Mouse (Mus musculus) ES-Bruce4 (cell line): ENCODE results near the gene Art2b. TPM values are rescaled to one million over a fixed set of nuclear protein-coding genes. Genes with fewer than 3 reads are reported as not detected.

ENCODE experiments used
- H3K27ac ChIP-seq: 2 replicates; pipeline ENCODE4 v1.5.1; 2012; ENCODE audit warnings: low read length, inconsistent platforms; ENCODE audit not compliant: insufficient read depth
- H3K27me3 ChIP-seq: 2 replicates; pipeline ENCODE4 v1.6.1; 2012; ENCODE audit warnings: mild to moderate bottlenecking, low read length, inconsistent platforms; ENCODE audit not compliant: control insufficient read depth, poor library complexity, insufficient read depth, severe bottlenecking
- H3K36me3 ChIP-seq: 2 replicates; pipeline ENCODE4 v1.6.1; 2012; ENCODE audit warnings: inconsistent platforms, mild to moderate bottlenecking, low read length, moderate library complexity; ENCODE audit not compliant: control insufficient read depth, poor library complexity, insufficient read depth, severe bottlenecking
- H3K4me1 ChIP-seq: one replicate; pipeline ENCODE4 v1.8.1; 2011; ENCODE audit warnings: low read length; ENCODE audit not compliant: control insufficient read depth, insufficient read depth
- H3K4me3 ChIP-seq: 2 replicates; pipeline ENCODE4 v1.5.1; 2011; ENCODE audit warnings: low read depth, mild to moderate bottlenecking, low read length
- H3K9ac ChIP-seq: 2 replicates; pipeline ENCODE4 v1.6.1; 2012; ENCODE audit warnings: low read depth, mild to moderate bottlenecking, inconsistent platforms; ENCODE audit not compliant: poor library complexity, severe bottlenecking
- H3K9me3 ChIP-seq: replicated peaks from 2 replicates; pipeline ENCODE4 v1.6.1; 2012; ENCODE audit warnings: mild to moderate bottlenecking, low read length, inconsistent platforms; ENCODE audit not compliant: control insufficient read depth, poor library complexity, insufficient read depth, severe bottlenecking
- CTCF ChIP-seq: IDR thresholded peaks from one replicate; pipeline ENCODE4 v1.8.1; 2011; ENCODE audit warnings: low read depth, low read length
- EP300 ChIP-seq: IDR thresholded peaks from 2 replicates; pipeline ENCODE4 v1.6.1; 2011; ENCODE audit warnings: low read depth, low read length; ENCODE audit not compliant: insufficient read depth
- POLR2A ChIP-seq: IDR thresholded peaks from one replicate; pipeline ENCODE4 v1.8.1; 2011; ENCODE audit warnings: low read length; ENCODE audit not compliant: insufficient read depth
- polyA plus RNA-seq: library from polyadenylated mRNA; stranded (reverse); fragments of >200 nt; gene quantifications from 2 replicates; pipeline ENCODE4 v1.2.4, GENCODE M21; 2011; ENCODE audit warnings: low read depth; ENCODE audit not compliant: missing spikeins, insufficient read depth, insufficient read length

Art2b gene
- polyA plus RNA-seq, 1 experiment, result not detected

DNA sequence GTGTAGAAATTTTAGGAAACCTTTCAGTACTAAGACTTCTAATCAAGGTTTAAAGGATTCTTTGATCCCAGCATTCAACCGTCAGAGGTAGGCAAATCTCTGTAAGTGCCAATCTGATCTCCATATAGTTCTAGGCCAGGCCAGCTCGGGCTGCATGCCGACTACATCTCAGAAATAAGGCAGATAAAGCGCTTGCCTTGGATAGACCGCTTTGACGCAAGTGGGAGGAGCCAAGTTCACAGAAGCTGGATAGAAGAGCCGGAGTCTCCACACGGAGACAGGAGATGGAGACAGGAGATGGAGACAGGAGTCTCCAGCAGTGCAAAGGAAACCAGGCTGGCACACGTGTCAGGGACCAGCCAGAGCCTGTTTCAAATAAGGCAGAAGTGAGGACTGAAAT, 45.6 kb downstream of the Art2b start:
- no peak overlapping the region for H3K4me3 ChIP-seq
- no peaks in the 10 kb centered on the region for H3K36me3 ChIP-seq
- H3K4me1 ChIP-seq, result no peaks in the 10 kb centered on the region
- H3K9me3 ChIP-seq, result no peaks in the 10 kb centered on the region
- no peaks in the 10 kb centered on the region for H3K27me3 ChIP-seq
- no peak for TF ChIP-seq EP300
- TF ChIP-seq POLR2A, result no peak
- no peak for TF ChIP-seq CTCF
- no peak overlapping the region for H3K9ac ChIP-seq
- H3K27ac ChIP-seq, result no peak overlapping the region

DNA sequence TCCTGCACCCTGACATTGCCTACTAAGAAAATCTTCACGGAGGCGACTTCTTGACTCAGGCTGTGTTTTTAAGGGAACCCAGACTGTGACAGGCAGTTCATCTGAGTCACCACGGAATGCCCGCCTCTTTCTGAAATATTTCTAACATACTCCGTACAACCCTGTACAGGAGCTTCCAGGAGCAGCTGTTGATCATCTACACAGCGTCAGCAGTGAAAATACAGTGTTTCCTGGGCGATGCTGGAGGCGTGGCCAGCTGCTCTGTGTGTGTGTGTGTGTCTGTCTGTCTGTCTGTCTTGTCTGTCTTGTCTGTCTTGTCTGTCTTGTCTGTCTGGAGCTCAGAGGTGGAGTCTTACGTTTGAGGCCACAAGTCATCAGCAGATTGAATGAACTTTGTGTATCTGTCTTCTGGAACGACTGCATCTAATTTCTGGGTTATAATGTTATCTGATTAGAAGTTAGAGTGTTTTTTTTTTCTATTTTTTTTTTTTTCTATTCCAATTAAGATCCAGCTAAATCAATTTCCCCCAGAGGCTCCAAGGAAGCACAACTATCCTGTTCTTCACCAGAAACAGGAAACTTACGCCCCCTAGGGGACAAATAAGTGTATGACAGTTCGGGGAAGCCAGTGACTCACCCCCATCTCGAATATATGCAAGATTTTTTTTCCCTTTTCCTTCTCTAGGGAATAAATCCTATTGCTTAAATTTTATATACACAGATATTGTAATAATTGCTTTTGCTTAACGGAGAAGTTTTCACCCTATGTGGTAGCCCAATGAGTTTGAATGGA, 47.1 kb downstream of the Art2b start:
- no peak for TF ChIP-seq CTCF
- TF ChIP-seq EP300, result no peak
- TF ChIP-seq POLR2A, result no peak
- Histone ChIP-seq H3K4me1 (no peaks in the 10 kb centered on the region), H3K36me3 (no peaks in the 10 kb centered on the region), H3K9me3 (no peaks in the 10 kb centered on the region), H3K9ac (no peak overlapping the region), H3K27me3 (no peaks in the 10 kb centered on the region), H3K27ac (no peak overlapping the region), H3K4me3 (no peak overlapping the region)

DNA sequence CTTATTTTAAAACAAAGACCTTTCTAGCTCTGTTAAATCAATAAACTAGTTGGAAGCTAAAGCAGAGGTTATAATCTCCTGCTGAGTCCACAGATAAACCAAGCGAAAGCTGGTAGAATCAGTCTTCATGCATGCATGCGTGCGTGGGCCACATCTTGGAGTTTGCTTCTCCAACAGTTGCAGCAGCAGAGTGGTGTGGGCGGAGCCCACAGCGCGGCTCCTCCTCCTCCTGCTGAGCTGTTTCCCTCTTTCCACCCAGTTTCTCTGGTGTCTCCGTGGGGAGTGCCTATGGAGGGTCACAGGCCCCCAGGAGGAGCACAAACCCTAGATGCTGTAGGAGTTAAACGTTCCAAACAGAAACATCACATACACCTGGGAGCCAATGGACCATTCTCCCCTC, 47.9 kb downstream of the Art2b start:
- H3K9me3 ChIP-seq, result no peaks in the 10 kb centered on the region
- no peaks in the 10 kb centered on the region for H3K36me3 ChIP-seq
- no peaks in the 10 kb centered on the region for H3K27me3 ChIP-seq
- H3K4me1 ChIP-seq, result no peaks in the 10 kb centered on the region
- TF ChIP-seq CTCF, result no peak
- no peak for TF ChIP-seq EP300
- no peak for TF ChIP-seq POLR2A
- H3K4me3 ChIP-seq, result no peak overlapping the region
- H3K9ac ChIP-seq, result no peak overlapping the region
- H3K27ac ChIP-seq, result no peak overlapping the region

DNA sequence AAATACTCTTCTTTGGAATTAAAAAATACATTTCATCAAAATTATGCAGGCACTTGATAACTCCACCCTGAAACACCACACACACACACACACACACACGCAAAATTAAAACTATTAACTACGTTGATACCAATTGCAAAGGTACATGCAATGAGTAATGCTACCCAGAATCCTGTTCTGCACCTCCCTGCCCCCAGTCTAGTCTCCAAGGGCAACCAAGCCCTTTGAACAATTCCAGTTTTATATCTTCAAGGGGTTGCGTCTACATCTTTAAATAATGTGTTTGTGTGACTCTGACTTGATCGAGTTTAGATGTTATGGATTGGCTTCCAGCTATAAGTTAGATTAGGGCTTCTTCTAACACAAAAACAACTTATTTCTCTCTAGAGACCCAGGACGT, 49.9 kb downstream of the Art2b start:
- H3K36me3 ChIP-seq, result no peaks in the 10 kb centered on the region
- H3K9me3 ChIP-seq, result no peaks in the 10 kb centered on the region
- H3K9ac ChIP-seq, result no peak overlapping the region
- no peak overlapping the region for H3K27ac ChIP-seq
- H3K4me3 ChIP-seq, result no peak overlapping the region
- TF ChIP-seq EP300 (no peak), CTCF (no peak), POLR2A (no peak)
- H3K4me1 ChIP-seq, result no peaks in the 10 kb centered on the region
- no peaks in the 10 kb centered on the region for H3K27me3 ChIP-seq

DNA sequence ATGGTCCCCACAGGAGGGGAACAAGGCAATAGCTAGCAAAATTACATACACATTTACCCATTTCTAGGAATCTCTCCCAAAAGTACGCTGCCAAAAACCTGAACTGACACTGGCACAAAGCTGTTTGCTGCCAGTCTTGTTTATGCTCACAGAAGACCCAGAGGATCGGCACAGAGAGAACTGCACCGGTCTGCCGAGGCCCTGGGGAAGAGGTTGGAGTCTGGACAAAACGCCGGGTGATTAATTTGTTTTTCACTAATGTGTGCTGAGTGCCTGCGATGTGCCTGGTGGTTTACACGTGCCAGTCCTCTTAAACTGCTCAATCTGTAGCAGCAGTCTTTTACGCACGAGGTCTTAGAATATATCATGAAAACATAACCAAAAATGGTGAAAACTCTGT, 50.3 kb downstream of the Art2b start:
- no peaks in the 10 kb centered on the region for H3K27me3 ChIP-seq
- no peak overlapping the region for H3K4me3 ChIP-seq

DNA sequence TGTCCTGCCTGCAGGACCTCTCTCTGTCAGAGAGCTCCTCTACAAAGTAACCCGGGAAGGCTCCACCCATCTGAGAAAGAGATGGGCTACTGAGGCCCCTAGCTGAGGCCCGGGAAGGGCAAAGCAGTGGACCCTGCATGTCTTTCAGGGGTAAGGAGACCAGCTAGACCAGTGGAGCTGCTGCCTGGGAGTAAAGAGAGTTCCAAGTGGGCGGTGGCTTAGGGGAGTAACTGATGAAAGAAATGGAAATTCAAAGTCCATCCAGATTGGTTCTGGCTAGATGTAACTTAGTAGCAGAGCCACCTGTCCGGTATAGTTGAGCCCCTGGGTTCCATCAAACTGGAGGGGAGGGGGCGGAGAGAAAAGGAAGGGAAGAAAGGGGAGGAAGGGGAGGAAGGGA, 51.0 kb downstream of the Art2b start:
- no peak overlapping the region for H3K4me3 ChIP-seq
- H3K9me3 ChIP-seq, result no peaks in the 10 kb centered on the region
- no peaks in the 10 kb centered on the region for H3K36me3 ChIP-seq
- H3K4me1 ChIP-seq, result no peaks in the 10 kb centered on the region
- no peak overlapping the region for H3K27ac ChIP-seq
- no peak for TF ChIP-seq CTCF
- TF ChIP-seq POLR2A, result no peak
- TF ChIP-seq EP300, result no peak
- no peaks in the 10 kb centered on the region for H3K27me3 ChIP-seq
- H3K9ac ChIP-seq, result no peak overlapping the region

More for the DNA sequence above, 50.3 kb downstream of the Art2b start:
- no peaks in the 10 kb centered on the region for H3K9me3 ChIP-seq
- no peaks in the 10 kb centered on the region for H3K36me3 ChIP-seq
- H3K9ac ChIP-seq, result no peak overlapping the region
- TF ChIP-seq POLR2A (no peak), CTCF (no peak), EP300 (no peak)
- no peaks in the 10 kb centered on the region for H3K4me1 ChIP-seq
- H3K27ac ChIP-seq, result no peak overlapping the region

Other genes starting within 250 kb of the Art2b start
- gene Arap1, start 237.5 kb downstream of the Art2b start, polyA plus RNA-seq, result 28.2 and 31.5 TPM in 2 replicates
- 1.7 TPM in 1 of 2 replicates, not detected in the other for gene Gm45837, start 174.7 kb downstream of the Art2b start, polyA plus RNA-seq
- 2.9 TPM in 1 of 2 replicates, not detected in the other for gene Pde2a, start 163.9 kb downstream of the Art2b start, polyA plus RNA-seq
- gene Clpb, start 78.0 kb upstream of the Art2b start, polyA plus RNA-seq, result 55.0 and 58.9 TPM in 2 replicates
- 6.5 and 9.6 TPM in 2 replicates for gene Phox2a, start 232.7 kb upstream of the Art2b start, polyA plus RNA-seq